Mouse (Mus musculus): ENCODE measurements around the gene Bmf. TPM values are rescaled to one million over a fixed set of nuclear protein-coding genes. Genes with fewer than 3 reads are reported as not detected.

Bmf gene
- polyA plus RNA-seq, 1 experiment from 2014 or later: 6.0 TPM

DNA sequence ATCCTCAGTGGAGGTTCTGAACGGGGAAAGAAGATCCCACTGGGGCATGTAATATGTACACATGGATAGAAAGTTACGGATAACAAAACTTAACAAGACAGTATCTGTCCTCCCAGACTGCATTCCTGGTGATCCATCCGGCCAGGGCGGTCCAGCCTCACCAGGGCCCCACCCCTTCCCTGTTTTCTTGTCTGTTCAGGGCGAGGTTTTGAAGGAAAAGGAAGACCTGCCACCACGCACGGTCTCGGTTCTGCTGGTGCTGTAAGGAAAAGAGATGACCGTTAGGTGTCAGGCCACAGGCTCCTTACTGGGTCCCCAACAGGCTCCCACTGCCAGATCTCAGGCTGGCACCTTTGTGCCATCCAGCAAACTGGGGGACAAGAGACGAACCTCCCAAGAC lies 17.1 kb downstream of the Bmf start:
- Histone ChIP-seq H3K4me3 (ENCODE audit: low read depth, low read length) (no peak overlapping the region), H3K27ac (ENCODE audit: low read depth, low read length) (peak overlapping the region; percentile 71), H3K27me3 (ENCODE audit: control insufficient read depth, insufficient read depth, low read length) (no peaks in the 10 kb centered on the region), H3K9me3 (ENCODE audit: control insufficient read depth, low read length) (no peaks in the 10 kb centered on the region), H3K4me2 (ENCODE audit: low read depth, low read length, severe bottlenecking) (0 out of 2 replicates have a peak overlapping the region, but pooled peaks have one; percentile 2), H3K9ac (ENCODE audit: low read length) (peak overlapping the region; percentile 24; the same call in 1 of the 2 replicates), H3K36me3 (ENCODE audit: control insufficient read depth, insufficient read depth, low read length) (no peaks in the 10 kb centered on the region), H3K4me1 (replicated peaks; ENCODE audit: control insufficient read depth, insufficient read depth, low read length) (peaks cover 41% of the 10 kb centered on the region)
- no peak for DNase-seq (ENCODE audit: low spot score)
- WGBS: 24% methylated on average over 10 of the region's 10 CpGs
- no peak for ATAC-seq (replicated peaks; ENCODE audit: low FRiP score)

DNA sequence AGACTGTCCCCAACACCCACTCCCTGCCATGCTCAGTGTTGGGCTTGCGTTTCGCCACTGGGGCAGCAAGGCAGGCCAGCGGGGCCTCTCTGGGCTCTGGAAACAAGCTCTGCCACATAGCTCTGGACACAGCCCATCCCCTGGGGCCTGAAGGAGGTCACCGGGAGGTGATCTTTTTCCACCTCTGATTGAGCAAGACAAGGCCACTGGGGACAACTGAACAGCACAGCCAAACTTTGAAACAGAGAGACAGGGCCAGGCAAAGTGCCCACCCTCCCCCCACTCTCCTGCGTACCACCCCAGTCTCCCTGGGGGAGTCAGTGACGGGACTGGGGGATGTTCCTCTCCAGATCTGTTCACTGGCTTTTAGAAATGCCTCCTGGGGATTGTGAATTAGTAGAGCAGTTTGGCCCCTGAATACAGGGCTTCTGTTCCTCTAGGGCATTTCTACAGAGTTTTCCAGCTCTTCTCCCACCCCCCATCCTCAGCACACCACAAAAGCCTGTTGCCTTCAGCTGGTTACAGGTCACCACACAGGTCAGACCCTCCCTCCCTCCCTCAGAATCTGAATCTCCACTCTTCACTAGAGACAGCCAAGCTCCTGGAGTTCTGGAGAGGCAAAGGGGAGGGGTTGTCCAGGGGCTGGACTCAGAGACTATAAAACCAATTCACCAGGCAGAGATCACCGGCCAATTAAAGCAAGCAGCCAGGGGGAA lies 19.9 kb downstream of the Bmf start:
- ATAC-seq (replicated peaks; ENCODE audit: low FRiP score) (peak; percentile 49), DNase-seq (ENCODE audit: low spot score) (no peak)
- 3% methylated on average over 7 of the region's 7 CpGs for WGBS
- H3K9me3 ChIP-seq (ENCODE audit: control insufficient read depth, low read length): no peaks in the 10 kb centered on the region
- H3K4me2 ChIP-seq (ENCODE audit: low read depth, low read length, severe bottlenecking): no peak overlapping the region
- no peaks in the 10 kb centered on the region for H3K36me3 ChIP-seq (ENCODE audit: control insufficient read depth, insufficient read depth, low read length)
- peak overlapping the region; percentile 73 for H3K27ac ChIP-seq (ENCODE audit: low read depth, low read length)
- peak overlapping the region; percentile 21; the same call in 1 of the 2 replicates for H3K9ac ChIP-seq (ENCODE audit: low read length)
- H3K4me1 ChIP-seq (replicated peaks; ENCODE audit: control insufficient read depth, insufficient read depth, low read length): peaks cover 41% of the 10 kb centered on the region
- H3K4me3 ChIP-seq (ENCODE audit: low read depth, low read length): no peak overlapping the region
- H3K27me3 ChIP-seq (ENCODE audit: control insufficient read depth, insufficient read depth, low read length): no peaks in the 10 kb centered on the region

DNA sequence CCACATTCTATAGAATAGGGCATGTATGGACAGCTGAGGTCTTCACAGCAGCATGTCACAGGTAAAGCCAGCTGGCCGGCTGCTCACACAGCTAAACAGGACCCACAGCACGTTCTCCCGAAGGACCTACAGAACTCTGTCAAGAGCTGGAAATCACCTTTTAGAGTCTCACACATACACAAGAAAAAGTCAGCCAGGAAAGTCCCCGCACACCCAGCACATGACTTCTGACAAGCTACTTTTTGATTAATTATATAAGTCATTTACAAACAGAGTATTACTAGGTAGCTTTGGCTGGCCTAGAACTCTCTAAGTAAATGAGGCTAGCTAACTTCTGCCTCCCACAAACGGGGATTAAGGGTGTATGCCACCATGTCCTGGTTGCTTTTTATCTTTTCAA lies 22.9 kb downstream of the Bmf start:
- Histone ChIP-seq H3K36me3 (ENCODE audit: control insufficient read depth, insufficient read depth, low read length) (no peaks in the 10 kb centered on the region), H3K4me1 (replicated peaks; ENCODE audit: control insufficient read depth, insufficient read depth, low read length) (peaks cover 20% of the 10 kb centered on the region), H3K9ac (ENCODE audit: low read length) (no peak overlapping the region), H3K9me3 (ENCODE audit: control insufficient read depth, low read length) (no peaks in the 10 kb centered on the region), H3K4me2 (ENCODE audit: low read depth, low read length, severe bottlenecking) (no peak overlapping the region), H3K4me3 (ENCODE audit: low read depth, low read length) (no peak overlapping the region), H3K27me3 (ENCODE audit: control insufficient read depth, insufficient read depth, low read length) (no peaks in the 10 kb centered on the region), H3K27ac (ENCODE audit: low read depth, low read length) (no peak overlapping the region)
- no peak for ATAC-seq (replicated peaks; ENCODE audit: low FRiP score)
- no peak for DNase-seq (ENCODE audit: low spot score)
- WGBS: 89% methylated on average over 5 of the region's 5 CpGs

DNA sequence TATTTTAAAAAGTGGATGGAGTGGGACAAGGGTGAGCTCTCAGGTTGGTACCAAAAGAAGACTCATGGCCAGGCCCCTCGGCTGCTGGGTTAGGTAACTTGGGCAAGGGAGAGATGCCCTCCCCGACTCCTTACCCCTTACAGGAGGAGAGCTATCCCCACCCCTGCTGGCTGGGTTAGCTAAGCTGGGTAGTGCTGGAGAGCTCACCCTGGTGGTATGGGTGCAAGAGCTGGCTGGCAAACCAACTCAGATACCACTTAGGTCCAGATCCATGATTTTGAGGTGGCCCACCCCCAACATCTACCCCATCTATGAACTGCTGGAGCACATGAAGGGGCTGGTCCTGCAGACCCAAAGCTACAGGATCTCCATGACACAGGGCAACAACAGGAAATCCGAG lies 24.7 kb downstream of the Bmf start:
- H3K4me1 ChIP-seq (replicated peaks; ENCODE audit: control insufficient read depth, insufficient read depth, low read length): peaks cover 11% of the 10 kb centered on the region
- 81% methylated on average over 3 of the region's 3 CpGs for WGBS

DNA sequence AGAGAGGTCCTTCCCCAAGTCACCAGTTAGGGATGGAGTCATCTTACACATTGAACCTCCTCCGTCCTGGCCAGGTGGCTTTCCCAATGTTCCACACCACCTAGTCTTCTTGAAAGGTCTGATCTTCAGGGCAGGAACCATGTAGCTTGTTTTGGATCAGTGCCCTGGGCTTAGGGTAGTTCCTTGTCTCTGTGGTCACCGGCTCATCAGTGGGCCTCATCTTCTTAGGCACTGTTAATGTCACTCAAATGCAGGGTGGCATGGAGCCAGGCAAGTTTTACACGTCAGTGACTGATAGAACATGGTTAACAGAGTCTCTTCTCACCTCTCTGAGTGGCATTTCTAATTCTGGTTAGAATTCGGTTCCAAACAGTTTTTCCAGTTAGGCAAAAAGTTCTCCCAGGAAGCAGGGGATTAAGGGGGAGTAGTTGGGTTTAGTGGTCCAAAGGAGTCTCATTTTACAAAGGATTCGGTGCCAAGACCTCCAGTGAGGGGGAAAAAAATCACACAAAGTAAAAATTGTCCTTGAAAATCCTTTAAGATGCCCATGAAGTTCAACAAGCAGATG lies 26.2 kb downstream of the Bmf start:
- no peak overlapping the region for H3K9ac ChIP-seq (ENCODE audit: low read length)
- WGBS: 62% methylated on average over 5 of the region's 5 CpGs
- no peaks in the 10 kb centered on the region for H3K27me3 ChIP-seq (ENCODE audit: control insufficient read depth, insufficient read depth, low read length)
- no peaks in the 10 kb centered on the region for H3K36me3 ChIP-seq (ENCODE audit: control insufficient read depth, insufficient read depth, low read length)
- no peak for ATAC-seq (replicated peaks; ENCODE audit: low FRiP score)
- no peak overlapping the region for H3K4me3 ChIP-seq (ENCODE audit: low read depth, low read length)
- H3K4me2 ChIP-seq (ENCODE audit: low read depth, low read length, severe bottlenecking): no peak overlapping the region
- DNase-seq (ENCODE audit: low spot score): no peak
- no peaks in the 10 kb centered on the region for H3K9me3 ChIP-seq (ENCODE audit: control insufficient read depth, low read length)
- H3K27ac ChIP-seq (ENCODE audit: low read depth, low read length): no peak overlapping the region
- peaks cover 6% of the 10 kb centered on the region; the same call in 1 of the 2 replicates for H3K4me1 ChIP-seq (replicated peaks; ENCODE audit: control insufficient read depth, insufficient read depth, low read length)

More for the DNA sequence above, 24.7 kb downstream of the Bmf start:
- Histone ChIP-seq H3K27ac (ENCODE audit: low read depth, low read length) (no peak overlapping the region), H3K4me2 (ENCODE audit: low read depth, low read length, severe bottlenecking) (no peak overlapping the region), H3K9me3 (ENCODE audit: control insufficient read depth, low read length) (no peaks in the 10 kb centered on the region), H3K4me3 (ENCODE audit: low read depth, low read length) (no peak overlapping the region), H3K36me3 (ENCODE audit: control insufficient read depth, insufficient read depth, low read length) (no peaks in the 10 kb centered on the region), H3K9ac (ENCODE audit: low read length) (no peak overlapping the region), H3K27me3 (ENCODE audit: control insufficient read depth, insufficient read depth, low read length) (no peaks in the 10 kb centered on the region)
- no peak for DNase-seq (ENCODE audit: low spot score)
- ATAC-seq (replicated peaks; ENCODE audit: low FRiP score): no peak

DNA sequence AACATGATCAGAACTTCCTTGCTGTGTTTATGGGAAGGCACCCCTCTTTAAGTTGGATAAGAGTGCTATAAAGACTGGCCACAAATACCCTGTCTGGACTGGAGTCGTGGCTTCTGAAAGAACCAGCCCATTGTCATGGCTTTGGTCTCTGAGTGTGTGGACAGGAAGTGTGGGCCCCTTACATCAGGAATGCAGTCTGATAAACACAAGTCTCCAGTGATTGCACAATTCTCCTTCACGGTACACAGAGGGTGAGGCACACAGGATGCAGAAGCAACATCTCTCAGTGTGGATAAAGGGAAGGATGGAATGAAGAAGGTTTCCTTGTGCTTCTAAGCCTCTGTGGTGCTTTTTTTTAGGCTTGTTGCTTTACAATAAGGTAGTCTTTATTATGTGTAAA lies 27.2 kb downstream of the Bmf start:
- DNase-seq (ENCODE audit: low spot score) (no peak), ATAC-seq (replicated peaks; ENCODE audit: low FRiP score) (no peak)
- Histone ChIP-seq H3K4me2 (ENCODE audit: low read depth, low read length, severe bottlenecking) (no peak overlapping the region), H3K36me3 (ENCODE audit: control insufficient read depth, insufficient read depth, low read length) (no peaks in the 10 kb centered on the region), H3K4me1 (replicated peaks; ENCODE audit: control insufficient read depth, insufficient read depth, low read length) (peaks cover 6% of the 10 kb centered on the region; the same call in 1 of the 2 replicates), H3K27me3 (ENCODE audit: control insufficient read depth, insufficient read depth, low read length) (no peaks in the 10 kb centered on the region), H3K9me3 (ENCODE audit: control insufficient read depth, low read length) (no peaks in the 10 kb centered on the region), H3K4me3 (ENCODE audit: low read depth, low read length) (no peak overlapping the region), H3K9ac (ENCODE audit: low read length) (no peak overlapping the region), H3K27ac (ENCODE audit: low read depth, low read length) (no peak overlapping the region)
- 63% methylated on average over 2 of the region's 2 CpGs for WGBS

DNA sequence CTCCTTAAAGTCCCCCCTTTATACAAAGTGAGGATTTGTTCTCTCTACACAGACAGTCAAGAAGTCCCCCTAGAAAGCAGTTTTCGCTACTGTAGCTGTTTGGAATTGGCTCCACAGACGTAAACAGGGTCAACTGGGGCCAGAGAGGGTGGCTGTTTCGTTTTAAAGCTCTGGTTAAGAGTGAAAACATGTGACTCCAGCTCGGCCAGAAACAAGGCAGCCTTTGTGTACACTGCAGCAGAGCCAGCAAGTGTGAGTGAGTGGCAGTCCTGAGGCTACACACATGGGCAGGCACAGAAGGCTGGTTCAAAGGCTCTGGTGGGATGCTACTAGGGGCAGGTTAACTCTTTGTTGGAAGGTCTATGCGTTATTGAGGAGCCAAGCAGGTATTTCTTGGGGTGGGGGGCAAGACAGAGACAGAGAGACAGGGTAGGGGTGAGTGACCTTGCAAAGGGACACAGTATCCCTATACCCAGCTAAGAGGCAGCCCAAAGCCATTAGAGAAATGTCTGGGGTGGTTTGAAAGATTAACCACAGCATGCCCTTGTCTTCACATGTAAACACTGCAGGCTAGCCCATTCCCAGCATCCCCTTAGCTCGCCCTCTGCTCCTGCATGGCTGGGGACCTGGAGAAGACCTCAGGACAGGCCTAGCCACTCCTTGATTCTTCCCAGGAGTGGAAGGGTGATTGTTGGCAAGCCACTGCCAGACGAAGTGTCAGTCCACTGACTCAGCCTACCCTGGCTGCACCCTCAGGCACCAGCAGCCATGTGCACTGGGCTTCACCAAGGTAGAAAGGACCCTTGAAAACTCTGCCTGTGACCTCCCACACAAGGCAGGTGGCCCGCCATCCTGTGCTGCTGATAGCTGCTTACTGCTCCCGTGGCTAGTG lies 29.2 kb downstream of the Bmf start:
- Histone ChIP-seq H3K27ac (ENCODE audit: low read depth, low read length) (no peak overlapping the region), H3K27me3 (ENCODE audit: control insufficient read depth, insufficient read depth, low read length) (no peaks in the 10 kb centered on the region), H3K4me2 (ENCODE audit: low read depth, low read length, severe bottlenecking) (no peak overlapping the region), H3K9me3 (ENCODE audit: control insufficient read depth, low read length) (no peaks in the 10 kb centered on the region), H3K9ac (ENCODE audit: low read length) (no peak overlapping the region), H3K36me3 (ENCODE audit: control insufficient read depth, insufficient read depth, low read length) (no peaks in the 10 kb centered on the region), H3K4me1 (replicated peaks; ENCODE audit: control insufficient read depth, insufficient read depth, low read length) (peaks cover 6% of the 10 kb centered on the region; the same call in 1 of the 2 replicates), H3K4me3 (ENCODE audit: low read depth, low read length) (no peak overlapping the region)
- peak; percentile 72 for DNase-seq (ENCODE audit: low spot score)
- 36% methylated on average over 9 of the region's 9 CpGs for WGBS
- ATAC-seq (replicated peaks; ENCODE audit: low FRiP score): peak; percentile 85

DNA sequence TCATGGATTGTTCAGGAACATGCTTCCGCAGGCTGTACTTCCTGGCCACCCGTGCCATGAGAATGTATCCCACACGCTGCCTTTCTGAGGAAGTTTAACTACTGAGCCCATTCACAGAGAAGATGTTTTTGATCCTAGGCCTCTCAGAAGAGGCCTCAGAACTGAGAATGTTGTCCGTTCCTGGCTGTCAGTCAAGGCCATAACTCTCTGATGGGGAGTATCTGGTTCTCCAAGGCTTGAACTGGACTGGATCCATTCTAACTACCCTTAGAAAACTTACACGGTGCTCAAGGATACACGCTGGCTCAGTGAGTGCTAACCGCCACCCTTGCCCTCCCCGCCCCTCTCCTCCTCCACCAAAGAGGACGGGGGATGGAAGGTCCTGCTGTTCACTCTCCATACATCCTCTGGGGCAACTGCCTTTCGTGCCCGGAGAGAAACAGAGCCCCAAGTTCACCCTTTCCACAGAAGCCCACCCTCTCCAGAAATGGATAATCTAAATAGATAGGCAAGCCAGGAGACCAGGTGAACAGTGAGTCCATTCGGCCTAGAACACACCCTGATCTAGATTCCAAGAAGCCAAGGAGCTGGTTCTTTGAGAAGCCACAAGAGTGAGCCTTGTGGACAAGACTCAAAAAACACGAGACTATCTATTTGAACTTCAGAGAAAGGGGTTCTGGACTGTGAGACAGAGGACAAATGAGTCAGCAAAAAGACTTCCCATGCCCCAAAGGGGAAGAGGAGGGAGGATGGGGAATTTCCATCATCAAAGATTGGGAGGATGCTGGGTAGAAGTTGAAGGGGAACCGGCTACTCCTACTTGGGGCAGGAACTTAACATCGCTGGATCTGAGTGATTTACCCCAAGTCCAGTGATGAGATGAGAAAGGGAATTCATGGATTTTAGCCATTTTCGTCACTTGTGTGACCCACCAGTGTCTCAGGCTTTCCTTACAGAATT lies 36.8 kb downstream of the Bmf start:
- H3K9me3 ChIP-seq (ENCODE audit: control insufficient read depth, low read length): no peaks in the 10 kb centered on the region
- 84% methylated on average over 16 of the region's 16 CpGs for WGBS
- H3K27me3 ChIP-seq (ENCODE audit: control insufficient read depth, insufficient read depth, low read length): no peaks in the 10 kb centered on the region
- no peaks in the 10 kb centered on the region for H3K36me3 ChIP-seq (ENCODE audit: control insufficient read depth, insufficient read depth, low read length)
- ATAC-seq (replicated peaks; ENCODE audit: low FRiP score) (no peak), DNase-seq (ENCODE audit: low spot score) (no peak)
- no peak overlapping the region for H3K9ac ChIP-seq (ENCODE audit: low read length)
- no peak overlapping the region for H3K27ac ChIP-seq (ENCODE audit: low read depth, low read length)
- peaks cover 9% of the 10 kb centered on the region; the same call in 1 of the 2 replicates for H3K4me1 ChIP-seq (replicated peaks; ENCODE audit: control insufficient read depth, insufficient read depth, low read length)
- H3K4me2 ChIP-seq (ENCODE audit: low read depth, low read length, severe bottlenecking): no peak overlapping the region
- no peak overlapping the region for H3K4me3 ChIP-seq (ENCODE audit: low read depth, low read length)
